Mouse (Mus musculus) midbrain, embryonic 14.5 days (tissue): ENCODE data around the gene Me3. TPM values are rescaled to one million over a fixed set of nuclear protein-coding genes. Genes with fewer than 3 reads are reported as not detected.

ENCODE experiments used
- ATAC-seq: fragments of 200-750 bp; cut with Nextera tagmentation; 2 replicates; pipeline ENCODE4 v1.8.0; 2017; ENCODE audit warnings: moderate number of reproducible peaks, moderate library complexity; ENCODE audit not compliant: low FRiP score, low TSS enrichment
- DNase-seq: peaks from one replicate; pipeline ENCODE4 v3.0.0-alpha.2; 2015
- H3K27ac ChIP-seq: fragments of 300-500 bp; sonication (generic); replicated peaks from 2 replicates; pipeline ENCODE4 v1.5.1; 2014; ENCODE audit warnings: mild to moderate bottlenecking, low read depth, low read length, moderate library complexity
- H3K27me3 ChIP-seq: fragments of 300-500 bp; sonication (generic); 2 replicates; pipeline ENCODE4 v1.6.1; 2014; ENCODE audit warnings: low read length, control low read depth, mixed read lengths; ENCODE audit not compliant: control insufficient read depth, insufficient read depth
- H3K36me3 ChIP-seq: fragments of 300-500 bp; sonication (generic); 2 replicates; pipeline ENCODE4 v1.6.1; 2014; ENCODE audit warnings: low read length, control low read depth; ENCODE audit not compliant: control insufficient read depth, insufficient read depth
- H3K4me1 ChIP-seq: fragments of 300-500 bp; sonication (generic); 2 replicates; pipeline ENCODE4 v1.6.1; 2014; ENCODE audit warnings: mild to moderate bottlenecking, antibody characterized with exemption, low read length, control low read depth; ENCODE audit not compliant: control insufficient read depth, insufficient read depth
- H3K4me2 ChIP-seq: fragments of 300-500 bp; sonication (generic); 2 replicates; pipeline ENCODE4 v1.6.1; 2014; ENCODE audit warnings: mild to moderate bottlenecking, low read length, moderate library complexity
- H3K4me3 ChIP-seq: fragments of 300-500 bp; sonication (generic); replicated peaks from 2 replicates; pipeline ENCODE4 v1.5.1; 2014; ENCODE audit warnings: low read depth, low read length
- H3K9ac ChIP-seq: fragments of 300-500 bp; sonication (generic); replicated peaks from 2 replicates; pipeline ENCODE4 v1.6.1; 2014; ENCODE audit warnings: mild to moderate bottlenecking, low read length, moderate library complexity
- H3K9me3 ChIP-seq: fragments of 300-500 bp; sonication (generic); 2 replicates; pipeline ENCODE4 v1.6.1; 2016; ENCODE audit warnings: low read length, control low read depth, mixed read lengths; ENCODE audit not compliant: control insufficient read depth
- WGBS: fragments of 180-500 bp; shearing (Covaris S2); extraction: QIAGEN DNeasy Blood & Tissue Kit; methylation state at CpG from one replicate; pipeline ENCODE4 v1.1.7; 2014; 5-methylcytosine and 5-hydroxymethylcytosine counted together
- polyA plus RNA-seq: library from polyadenylated mRNA; unstranded; fragments of >200 nt; fragmentation: Nextera tagmentation; extraction: Ambion mirVana; gene quantifications from 2 replicates; pipeline ENCODE4 v1.2.1, GENCODE M21; 2014

Gene Me3
- polyA plus RNA-seq, 1 experiment from 2014 or later: 5.9 TPM

DNA sequence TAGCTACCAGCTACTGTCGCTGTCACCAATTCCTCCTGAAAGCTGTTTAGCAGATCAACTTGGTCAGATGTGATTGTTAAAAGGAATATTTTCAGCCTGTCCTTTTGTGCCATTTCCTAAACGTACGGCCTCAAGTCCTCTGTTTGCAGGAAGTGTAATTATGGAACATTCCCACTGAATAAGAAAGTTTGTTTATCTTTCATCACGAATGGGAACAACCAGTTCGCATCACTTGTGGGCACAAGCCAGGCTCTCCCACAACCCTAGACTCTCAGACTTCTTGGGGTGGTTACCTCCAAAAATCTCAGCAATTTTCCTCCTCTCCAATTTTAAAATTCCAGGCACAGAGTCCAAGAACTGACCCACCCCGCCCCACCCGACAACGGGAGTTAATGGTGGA is 207.5 kb downstream of the Me3 start:
- Histone ChIP-seq H3K4me2 (no peak overlapping the region), H3K36me3 (no peaks in the 10 kb centered on the region), H3K4me3 (no peak overlapping the region), H3K4me1 (no peaks in the 10 kb centered on the region), H3K9me3 (no peaks in the 10 kb centered on the region), H3K27ac (no peak overlapping the region), H3K27me3 (no peaks in the 10 kb centered on the region), H3K9ac (no peak overlapping the region)
- WGBS: 90% methylated on average over 8 of the region's 8 CpGs
- no peak for ATAC-seq
- no peak for DNase-seq

DNA sequence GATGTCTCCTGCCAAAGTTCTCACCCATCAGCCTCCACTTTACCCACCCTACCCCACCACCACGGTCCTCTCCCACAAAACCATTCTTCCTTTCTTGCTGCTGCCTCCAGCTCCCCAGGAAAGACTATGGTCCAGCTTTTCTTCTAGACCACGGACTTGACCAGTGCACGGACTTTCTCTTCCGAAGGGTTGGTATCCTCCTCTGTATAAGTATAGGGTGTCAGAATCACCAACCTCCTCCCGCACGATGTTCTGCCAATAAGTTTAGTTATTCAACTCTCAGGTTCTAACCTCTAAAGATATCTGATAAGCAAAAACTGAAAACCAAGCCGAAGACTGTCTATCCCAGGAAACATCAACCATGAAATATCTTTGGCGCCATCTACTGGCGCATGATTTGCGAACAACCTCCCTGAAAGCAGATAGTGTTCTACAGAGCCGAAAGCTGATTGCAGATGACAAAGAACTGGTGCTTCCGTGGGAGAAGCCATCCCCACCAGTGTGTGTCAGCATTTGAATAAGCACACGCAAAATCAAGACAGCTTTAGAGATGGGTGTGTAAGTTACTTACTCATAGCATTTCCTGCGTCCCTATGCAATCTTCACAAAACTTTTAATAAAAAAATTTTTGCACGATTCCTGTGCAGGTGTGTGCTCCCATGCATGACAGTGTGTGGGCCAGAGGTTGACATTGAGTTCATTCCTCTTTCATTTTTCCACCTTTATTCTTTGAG is 209.6 kb downstream of the Me3 start:
- DNase-seq (peak; percentile 96), ATAC-seq (peak; percentile 71)
- H3K4me1 ChIP-seq: no peaks in the 10 kb centered on the region
- no peak overlapping the region for H3K4me3 ChIP-seq
- H3K27ac ChIP-seq: no peak overlapping the region
- H3K27me3 ChIP-seq: no peaks in the 10 kb centered on the region
- H3K9me3 ChIP-seq: no peaks in the 10 kb centered on the region
- no peak overlapping the region for H3K4me2 ChIP-seq
- no peak overlapping the region for H3K9ac ChIP-seq
- no peaks in the 10 kb centered on the region for H3K36me3 ChIP-seq
- WGBS: 37% methylated on average over 15 of the region's 15 CpGs

DNA sequence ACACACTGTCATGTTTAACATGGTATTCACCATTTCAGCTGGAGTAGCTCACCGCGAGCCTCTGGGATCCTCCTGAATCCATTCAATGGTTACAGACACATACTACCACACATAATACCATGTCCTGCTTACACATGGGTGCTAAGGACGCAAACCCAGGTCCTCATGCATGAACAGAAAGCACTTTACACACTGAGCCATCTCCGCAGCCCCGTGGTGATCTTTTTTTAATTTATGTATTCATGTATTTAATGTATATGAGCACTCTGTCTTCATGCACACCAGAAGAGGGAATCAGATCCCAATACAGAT is 210.2 kb downstream of the Me3 start:
- H3K9ac ChIP-seq: no peak overlapping the region
- H3K4me2 ChIP-seq: no peak overlapping the region
- H3K4me3 ChIP-seq: no peak overlapping the region
- no peaks in the 10 kb centered on the region for H3K36me3 ChIP-seq
- no peaks in the 10 kb centered on the region for H3K4me1 ChIP-seq
- 90% methylated on average over 5 of the region's 5 CpGs for WGBS
- DNase-seq (no peak), ATAC-seq (0 out of 2 replicates have a peak, but pooled peaks have one; percentile 13)
- H3K27ac ChIP-seq: no peak overlapping the region
- no peaks in the 10 kb centered on the region for H3K9me3 ChIP-seq
- H3K27me3 ChIP-seq: no peaks in the 10 kb centered on the region

DNA sequence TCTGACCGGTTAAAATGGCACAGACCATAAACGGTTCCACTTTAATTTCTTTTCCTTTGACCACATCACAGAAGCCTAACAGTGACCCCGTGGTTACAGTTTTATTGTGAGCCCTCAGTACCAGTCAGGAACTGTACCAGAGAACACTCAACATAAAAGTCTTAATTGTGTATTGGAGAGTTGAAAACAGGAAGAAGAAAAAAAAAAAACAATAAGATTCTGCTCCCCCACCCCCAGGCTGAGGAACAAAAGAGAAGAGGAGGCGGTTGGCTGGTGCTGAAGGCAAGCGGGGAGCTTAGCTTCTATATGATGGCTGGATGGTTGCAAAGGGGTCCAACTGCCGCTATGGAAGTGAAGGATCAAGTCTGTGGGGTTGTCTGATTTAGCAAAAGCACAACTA is 210.9 kb downstream of the Me3 start:
- no peaks in the 10 kb centered on the region for H3K36me3 ChIP-seq
- no peak for DNase-seq
- no peak overlapping the region for H3K4me3 ChIP-seq
- no peaks in the 10 kb centered on the region for H3K27me3 ChIP-seq
- 54% methylated on average over 6 of the region's 6 CpGs for WGBS
- no peak for ATAC-seq
- H3K9me3 ChIP-seq: no peaks in the 10 kb centered on the region
- H3K4me1 ChIP-seq: no peaks in the 10 kb centered on the region
- no peak overlapping the region for H3K27ac ChIP-seq
- H3K4me2 ChIP-seq: no peak overlapping the region
- no peak overlapping the region for H3K9ac ChIP-seq

DNA sequence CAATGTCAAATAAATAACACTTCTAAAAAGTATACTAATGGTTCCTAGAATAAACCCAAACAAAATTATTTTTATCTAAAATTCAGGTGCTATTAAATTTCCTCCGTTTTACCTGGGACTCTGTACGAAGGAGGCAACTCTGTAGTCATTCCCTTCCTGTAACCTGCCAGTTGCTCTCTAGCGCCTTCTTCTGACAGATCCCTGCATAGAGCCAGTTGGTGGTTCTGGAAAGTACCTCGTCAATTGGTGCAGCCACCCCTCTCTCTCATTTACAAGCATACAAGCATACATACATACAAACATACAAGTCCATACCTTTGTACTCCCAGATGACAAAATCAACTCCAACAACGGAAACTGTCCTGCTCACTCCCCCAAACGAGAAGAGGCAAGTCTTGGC is 211.3 kb downstream of the Me3 start:
- WGBS: 33% methylated on average over 6 of the region's 6 CpGs
- Histone ChIP-seq H3K27ac (no peak overlapping the region), H3K4me2 (no peak overlapping the region), H3K4me3 (no peak overlapping the region), H3K27me3 (no peaks in the 10 kb centered on the region), H3K4me1 (no peaks in the 10 kb centered on the region), H3K9ac (no peak overlapping the region), H3K36me3 (no peaks in the 10 kb centered on the region), H3K9me3 (no peaks in the 10 kb centered on the region)
- DNase-seq (peak; percentile 29), ATAC-seq (no peak)

DNA sequence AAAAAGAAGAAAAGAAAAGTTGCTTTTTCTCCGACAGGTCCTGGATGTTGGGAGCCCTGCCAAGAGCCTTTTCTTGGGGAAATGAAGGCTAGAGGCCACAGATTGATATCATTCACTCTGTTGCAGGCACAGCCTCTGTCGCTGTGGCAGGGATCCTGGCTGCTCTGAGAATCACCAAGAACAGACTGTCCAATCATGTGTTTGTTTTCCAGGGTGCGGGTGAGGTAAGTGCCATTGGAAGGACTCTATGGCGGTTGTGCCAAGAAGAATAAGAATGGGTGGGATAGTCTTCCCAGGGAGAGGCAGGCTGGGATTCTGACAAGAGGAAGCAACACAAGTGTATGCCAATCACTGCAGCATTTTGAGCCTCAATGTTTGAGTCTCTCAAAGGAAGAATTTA is 213.5 kb downstream of the Me3 start:
- WGBS: 77% methylated on average over 4 of the region's 4 CpGs
- Histone ChIP-seq H3K27me3 (no peaks in the 10 kb centered on the region), H3K4me3 (no peak overlapping the region), H3K9ac (no peak overlapping the region), H3K9me3 (no peaks in the 10 kb centered on the region), H3K4me2 (no peak overlapping the region), H3K4me1 (no peaks in the 10 kb centered on the region), H3K36me3 (no peaks in the 10 kb centered on the region), H3K27ac (no peak overlapping the region)
- DNase-seq (no peak), ATAC-seq (no peak)

DNA sequence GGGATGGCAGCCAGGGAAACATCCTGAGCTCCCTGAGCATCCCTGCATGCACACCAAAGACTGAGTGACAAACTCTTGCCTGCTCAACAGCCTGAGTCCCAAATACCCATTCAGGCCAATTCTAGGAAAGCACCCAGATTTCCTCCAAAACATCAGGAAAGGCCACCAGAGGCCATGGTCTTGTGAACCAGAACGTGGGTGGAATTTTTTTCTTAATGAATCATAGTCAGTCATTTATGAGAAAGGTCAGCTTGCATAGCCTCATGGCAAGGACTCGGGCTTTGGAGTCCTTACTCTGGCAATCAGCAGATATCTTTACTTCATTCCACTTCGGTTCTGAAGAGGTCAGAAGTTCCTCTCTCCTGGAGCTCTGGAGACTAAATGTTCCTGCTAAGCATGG is 218.3 kb downstream of the Me3 start:
- no peak overlapping the region for H3K27ac ChIP-seq
- 85% methylated on average over 3 of the region's 3 CpGs for WGBS
- H3K4me3 ChIP-seq: no peak overlapping the region
- ATAC-seq: no peak
- DNase-seq: no peak
- H3K36me3 ChIP-seq: no peaks in the 10 kb centered on the region
- H3K4me2 ChIP-seq: no peak overlapping the region
- no peak overlapping the region for H3K9ac ChIP-seq
- no peaks in the 10 kb centered on the region for H3K9me3 ChIP-seq
- no peaks in the 10 kb centered on the region for H3K4me1 ChIP-seq
- no peaks in the 10 kb centered on the region for H3K27me3 ChIP-seq

DNA sequence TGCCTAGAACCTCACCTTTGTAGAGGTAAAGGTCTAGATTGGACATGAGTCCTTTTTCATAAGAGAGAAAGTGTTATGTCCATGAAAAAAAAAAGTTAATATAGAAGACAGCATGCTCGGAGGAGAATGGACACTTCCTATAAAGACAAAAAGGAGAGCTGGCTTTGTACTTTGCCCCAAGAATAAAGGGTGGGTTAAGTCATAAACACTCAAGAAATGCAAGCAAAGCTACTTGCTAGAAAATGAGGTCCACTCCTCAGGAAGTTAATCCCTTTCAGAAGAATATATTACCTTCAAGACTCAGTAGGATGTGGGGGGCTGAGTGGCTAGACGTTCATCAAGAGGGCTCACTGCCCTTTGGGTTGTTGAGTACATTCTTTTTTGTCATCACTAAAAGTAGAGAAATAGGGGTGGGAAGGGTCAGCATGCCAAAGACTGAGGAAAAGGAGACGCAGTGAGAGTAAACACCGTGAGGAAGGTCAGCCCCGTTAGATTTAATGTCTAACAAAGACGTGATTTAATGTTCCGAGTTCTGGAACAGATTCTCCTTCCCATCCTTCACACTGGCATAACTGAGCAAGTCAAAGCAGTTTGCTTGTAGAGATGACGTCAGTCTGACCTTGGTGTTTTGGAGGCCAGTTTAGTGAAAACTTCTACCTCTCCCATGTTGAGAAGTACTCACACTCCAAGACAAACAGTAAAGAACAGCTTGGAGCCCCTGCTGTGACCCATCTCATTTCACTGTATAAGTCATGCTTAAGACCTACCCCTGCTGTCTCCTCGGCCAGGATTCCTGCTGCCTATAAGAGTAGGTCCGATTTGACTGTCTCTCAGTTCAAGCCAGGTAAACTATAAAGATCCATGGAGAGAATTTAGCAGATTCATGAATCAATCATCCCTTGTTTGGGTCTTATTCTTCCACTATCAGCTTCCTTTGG is 220.2 kb downstream of the Me3 start:
- ATAC-seq (no peak), DNase-seq (no peak)
- no peak overlapping the region for H3K4me2 ChIP-seq
- 85% methylated on average over 10 of the region's 10 CpGs for WGBS
- no peaks in the 10 kb centered on the region for H3K36me3 ChIP-seq
- no peaks in the 10 kb centered on the region for H3K9me3 ChIP-seq
- H3K27me3 ChIP-seq: no peaks in the 10 kb centered on the region
- H3K4me3 ChIP-seq: no peak overlapping the region
- H3K27ac ChIP-seq: no peak overlapping the region
- no peak overlapping the region for H3K9ac ChIP-seq
- H3K4me1 ChIP-seq: no peaks in the 10 kb centered on the region

DNA sequence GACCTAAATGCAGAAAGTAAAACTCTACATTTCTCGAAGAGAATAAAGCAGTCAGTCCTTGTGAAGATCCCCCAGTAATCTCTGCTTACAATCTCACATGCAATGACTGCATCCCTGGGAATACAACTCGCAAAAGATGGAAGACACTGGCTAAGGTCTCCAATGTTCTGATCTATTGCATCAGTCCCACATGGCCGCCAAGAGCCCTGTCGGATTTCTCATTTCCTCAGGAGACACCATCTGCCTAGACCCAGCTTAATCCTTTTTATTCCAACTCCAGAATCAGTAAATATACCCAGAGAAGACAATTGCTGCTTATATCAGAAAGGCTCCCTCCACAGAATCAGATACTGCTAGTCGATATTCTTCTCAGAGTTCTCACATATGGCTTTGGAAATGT is 220.9 kb downstream of the Me3 start:
- ATAC-seq: no peak
- Histone ChIP-seq H3K9me3 (no peaks in the 10 kb centered on the region), H3K27ac (no peak overlapping the region), H3K36me3 (no peaks in the 10 kb centered on the region), H3K27me3 (no peaks in the 10 kb centered on the region), H3K4me3 (no peak overlapping the region), H3K9ac (no peak overlapping the region), H3K4me2 (no peak overlapping the region), H3K4me1 (no peaks in the 10 kb centered on the region)
- 80% methylated on average over 5 of the region's 5 CpGs for WGBS
- no peak for DNase-seq
